Mouse (Mus musculus): ENCODE results near the gene Capn9. TPM values are rescaled to one million over a fixed set of nuclear protein-coding genes. Genes with fewer than 3 reads are reported as not detected.

Gene Capn9
- total RNA-seq, 2 experiments from 2014 or later, result 0.21 TPM; not detected in 1

GRCm38 (mm10) chr8:124569100-124569499 is 6.8 kb upstream of the Capn9 start:
- peak in 1 of 2 experiments; percentile 63 for DNase-seq (ENCODE audit: low spot score in 2 of 2)
- intact Hi-C loops (cut with DNase I), result no loop called here

- intact Hi-C loops (cut with DNase I), result no loop called here
- peak in 1 of 2 experiments; percentile 79 for DNase-seq (ENCODE audit: low spot score in 2 of 2)
Observed at GRCm38 (mm10) chr8:124569593-124569992, 6.3 kb upstream of the Capn9 start, which contains the start of gene Agt. TSS of gene Agt (minus strand) at chr8:124569706.

- no peak for DNase-seq (ENCODE audit: low spot score in 2 of 2)
- intact Hi-C loops (cut with DNase I), result loop anchor here (5.0 kb wide), 2 partner anchors 50 to 175 kb away; partner anchors contain the start of gene Cog2
Observed at GRCm38 (mm10) chr8:124571732-124572429, 4.0 kb upstream of the Capn9 start.

GRCm38 (mm10) chr8:124572430-124572775 is 3.5 kb upstream of the Capn9 start:
- intact Hi-C loops (cut with DNase I), result loop anchor here (5.0 kb wide), 2 partner anchors 50 to 175 kb away; partner anchors contain the start of gene Cog2
- DNase-seq (ENCODE audit: low spot score in 2 of 2), result no peak

- intact Hi-C loops (cut with DNase I), result loop anchor here (5.0 kb wide), 2 partner anchors 51 to 176 kb away; partner anchors contain the start of gene Cog2
- peak; percentile 92 to 95 for DNase-seq (ENCODE audit: low spot score in 2 of 2)
Observed at GRCm38 (mm10) chr8:124573552-124574340, 2.2 kb upstream of the Capn9 start.

GRCm38 (mm10) chr8:124576751-124577150 is 840 bp downstream of the Capn9 start:
- intact Hi-C loops (cut with DNase I), result no loop called here
- DNase-seq (ENCODE audit: low spot score in 2 of 2), result no peak

GRCm38 (mm10) chr8:124585718-124586425 is 10.0 kb downstream of the Capn9 start:
- no peak for DNase-seq (ENCODE audit: low spot score in 2 of 2)

GRCm38 (mm10) chr8:124586556-124586955 is 10.6 kb downstream of the Capn9 start:
- no peak for DNase-seq (ENCODE audit: low spot score in 2 of 2)
- intact Hi-C loops (cut with DNase I), result no loop called here

More at GRCm38 (mm10) chr8:124585718-124586425, 10.0 kb downstream of the Capn9 start:
- intact Hi-C loops (cut with DNase I), result no loop called here

GRCm38 (mm10) chr8:124589393-124589792 is 13.5 kb downstream of the Capn9 start:
- no peak for DNase-seq (ENCODE audit: low spot score in 2 of 2)

GRCm38 (mm10) chr8:124604066-124604465 is 28.2 kb downstream of the Capn9 start:
- intact Hi-C loops (cut with DNase I), result no loop called here
- DNase-seq (ENCODE audit: low spot score in 2 of 2), result no peak

More at GRCm38 (mm10) chr8:124589393-124589792, 13.5 kb downstream of the Capn9 start:
- intact Hi-C loops (cut with DNase I), result no loop called here

GRCm38 (mm10) chr8:124608239-124608971 is 32.5 kb downstream of the Capn9 start:
- DNase-seq (ENCODE audit: low spot score in 2 of 2), result peak in 1 of 2 experiments; percentile 21
- intact Hi-C loops (cut with DNase I), result no loop called here

- intact Hi-C loops (cut with DNase I), result no loop called here
- DNase-seq (ENCODE audit: low spot score in 2 of 2), result no peak
Observed at GRCm38 (mm10) chr8:124608972-124609353, 33.1 kb downstream of the Capn9 start.

- DNase-seq (ENCODE audit: low spot score in 2 of 2), result no peak
- intact Hi-C loops (cut with DNase I), result no loop called here
Observed at GRCm38 (mm10) chr8:124614325-124614724, 38.4 kb downstream of the Capn9 start.

GRCm38 (mm10) chr8:124617266-124617869 is 41.5 kb downstream of the Capn9 start:
- peak; percentile 86 to 89 for DNase-seq (ENCODE audit: low spot score in 2 of 2)
- intact Hi-C loops (cut with DNase I), result loop anchor here (1.0 to 5.0 kb wide), 2 partner anchors 45 to 60 kb away; partner anchors contain the start of gene 2310022B05Rik

- intact Hi-C loops (cut with DNase I), result loop anchor here (5.0 kb wide), 1 partner anchor 44 kb away; the partner anchor contains the start of gene 2310022B05Rik
- no peak for DNase-seq (ENCODE audit: low spot score in 2 of 2)
Observed at GRCm38 (mm10) chr8:124618252-124618651, 42.3 kb downstream of the Capn9 start.

GRCm38 (mm10) chr8:124621255-124621654 is 45.3 kb downstream of the Capn9 start:
- intact Hi-C loops (cut with DNase I), result no loop called here

GRCm38 (mm10) chr8:124626251-124626650 is 50.3 kb downstream of the Capn9 start:
- no peak for DNase-seq (ENCODE audit: low spot score in 2 of 2)
- intact Hi-C loops (cut with DNase I), result no loop called here

More at GRCm38 (mm10) chr8:124621255-124621654, 45.3 kb downstream of the Capn9 start:
- peak; percentile 48 to 80 for DNase-seq (ENCODE audit: low spot score in 2 of 2)

- intact Hi-C loops (cut with DNase I), result no loop called here
- DNase-seq (ENCODE audit: low spot score in 2 of 2), result no peak
Observed at GRCm38 (mm10) chr8:124630489-124630888, 54.6 kb downstream of the Capn9 start.

- intact Hi-C loops (cut with DNase I), result no loop called here
- DNase-seq (ENCODE audit: low spot score in 2 of 2), result peak in 1 of 2 experiments; percentile 74
Observed at GRCm38 (mm10) chr8:124630891-124631290, 55.0 kb downstream of the Capn9 start.

All from left cerebral cortex, postnatal 25 days (tissue).